Mouse (Mus musculus) midbrain, embryonic 12.5 days (tissue): Measurements from ENCODE around the gene Chchd3. TPM values are rescaled to one million over a fixed set of nuclear protein-coding genes. Genes with fewer than 3 reads are reported as not detected.

Experiments used
- ATAC-seq: fragments of 200-750 bp; cut with Nextera tagmentation; 2 replicates; pipeline ENCODE4 v1.8.0; 2017; ENCODE audit warnings: low read depth, moderate TSS enrichment, moderate library complexity; ENCODE audit not compliant: low FRiP score
- H3K27ac ChIP-seq: fragments of 300-500 bp; sonication (generic); replicated peaks from 2 replicates; pipeline ENCODE4 v1.5.1; 2016; ENCODE audit warnings: mild to moderate bottlenecking
- H3K27me3 ChIP-seq: fragments of 300-500 bp; sonication (generic); 2 replicates; pipeline ENCODE4 v1.6.1; 2016; ENCODE audit warnings: mild to moderate bottlenecking
- H3K36me3 ChIP-seq: fragments of 300-500 bp; sonication (generic); 2 replicates; pipeline ENCODE4 v1.6.1; 2016
- H3K4me1 ChIP-seq: fragments of 300-500 bp; sonication (generic); 2 replicates; pipeline ENCODE4 v1.6.1; 2016
- H3K4me2 ChIP-seq: fragments of 300-500 bp; sonication (generic); replicated peaks from 2 replicates; pipeline ENCODE4 v1.6.1; 2016; ENCODE audit warnings: mild to moderate bottlenecking, moderate library complexity
- H3K4me3 ChIP-seq: fragments of 300-500 bp; sonication (generic); 2 replicates; pipeline ENCODE4 v1.5.1; 2016; ENCODE audit warnings: mild to moderate bottlenecking
- H3K9ac ChIP-seq: fragments of 300-500 bp; sonication (generic); replicated peaks from 2 replicates; pipeline ENCODE4 v1.6.1; 2016; ENCODE audit warnings: mild to moderate bottlenecking, moderate library complexity
- H3K9me3 ChIP-seq: fragments of 300-500 bp; sonication (generic); 2 replicates; pipeline ENCODE4 v1.6.1; 2016; ENCODE audit warnings: mild to moderate bottlenecking
- WGBS: fragments of 180-500 bp; shearing (Covaris S2); methylation state at CpG from one replicate; pipeline ENCODE4 v1.1.7; 2016; 5-methylcytosine and 5-hydroxymethylcytosine counted together
- polyA plus RNA-seq: library from polyadenylated mRNA; unstranded; fragments of >200 nt; fragmentation: Nextera tagmentation; extraction: Ambion mirVana; gene quantifications from 2 replicates; pipeline ENCODE4 v1.2.1, GENCODE M21; 2016

Gene Chchd3
- polyA plus RNA-seq, 1 experiment from 2014 or later, result 118 TPM

DNA sequence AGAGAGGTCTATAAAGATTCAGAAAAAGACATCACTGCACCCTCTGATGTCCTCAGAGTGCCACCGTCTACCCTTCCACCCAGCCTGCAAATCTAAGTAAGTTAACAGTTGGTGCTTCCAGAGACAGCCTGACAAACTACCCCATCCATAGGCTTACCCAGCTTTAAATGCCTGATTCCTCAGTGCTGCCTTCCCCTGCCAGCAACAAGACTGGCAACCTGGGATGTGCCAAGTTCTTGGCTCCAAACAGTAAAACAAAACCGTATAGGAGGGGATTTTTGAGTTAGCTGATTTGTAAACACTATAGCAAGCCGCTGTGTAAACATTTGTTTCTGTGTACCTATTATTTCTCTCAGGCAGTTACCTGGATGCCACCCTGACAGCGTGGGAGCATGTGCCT, 269.6 kb downstream of the Chchd3 start:
- no peaks in the 10 kb centered on the region for H3K27me3 ChIP-seq
- H3K27ac ChIP-seq, result no peak overlapping the region
- no peak overlapping the region for H3K4me3 ChIP-seq
- H3K9me3 ChIP-seq, result no peaks in the 10 kb centered on the region
- peaks cover 5% of the 10 kb centered on the region for H3K4me1 ChIP-seq
- ATAC-seq, result no peak
- H3K36me3 ChIP-seq, result peaks cover 4% of the 10 kb centered on the region; the same call in 1 of the 2 replicates
- H3K4me2 ChIP-seq, result no peak overlapping the region
- no peak overlapping the region for H3K9ac ChIP-seq
- WGBS, result 85% methylated on average over 4 of the region's 4 CpGs

DNA sequence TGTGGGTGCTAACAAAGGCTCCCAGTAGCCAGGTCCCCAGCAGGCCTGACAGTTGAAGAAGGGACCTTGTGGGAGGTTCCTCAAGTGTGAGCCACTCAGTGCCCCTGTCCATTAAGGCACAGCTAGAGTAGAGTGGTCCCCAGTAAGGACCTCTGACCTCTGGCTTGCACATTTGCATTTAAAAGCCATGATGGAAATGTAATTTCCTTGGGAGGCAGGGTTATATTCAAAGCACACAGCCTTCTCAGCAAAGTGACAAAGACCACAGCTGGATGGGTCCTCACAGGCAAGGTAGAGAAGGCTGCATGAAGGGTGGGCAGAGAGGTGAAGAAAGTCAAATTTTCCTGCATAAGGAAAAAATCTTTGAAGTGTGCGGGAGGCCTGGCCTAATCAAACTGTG, 272.7 kb downstream of the Chchd3 start:
- 30% methylated on average over 1 of the region's 1 CpGs for WGBS
- Histone ChIP-seq H3K4me3 (no peak overlapping the region), H3K36me3 (peaks cover 4% of the 10 kb centered on the region; the same call in 1 of the 2 replicates), H3K9ac (no peak overlapping the region), H3K4me2 (no peak overlapping the region), H3K9me3 (no peaks in the 10 kb centered on the region), H3K27me3 (no peaks in the 10 kb centered on the region), H3K4me1 (peaks cover 5% of the 10 kb centered on the region; the same call in 1 of the 2 replicates), H3K27ac (no peak overlapping the region)
- no peak for ATAC-seq

DNA sequence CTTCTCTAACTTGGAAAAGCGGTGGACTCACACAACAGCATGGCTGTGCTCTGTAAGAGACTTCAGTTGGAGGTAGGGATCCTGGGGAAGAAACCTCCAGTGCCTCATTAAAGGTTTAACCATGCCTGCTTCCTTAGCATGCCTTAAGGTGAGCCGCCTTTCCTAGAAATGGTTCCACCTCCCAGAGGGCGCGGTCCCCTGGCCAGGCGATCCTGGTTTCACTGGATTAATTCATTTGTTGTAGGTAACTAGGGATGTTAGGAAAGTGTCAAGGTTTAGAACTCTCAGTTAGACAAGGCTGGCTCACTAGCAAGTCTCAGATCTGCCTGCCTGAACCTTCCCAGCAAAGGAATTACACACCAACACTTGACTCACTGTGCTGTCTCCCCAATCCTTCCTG, 273.9 kb downstream of the Chchd3 start:
- H3K9me3 ChIP-seq, result no peaks in the 10 kb centered on the region
- WGBS, result 93% methylated on average over 5 of the region's 5 CpGs
- H3K4me1 ChIP-seq, result peaks cover 5% of the 10 kb centered on the region; the same call in 1 of the 2 replicates
- H3K27me3 ChIP-seq, result no peaks in the 10 kb centered on the region
- no peak overlapping the region for H3K9ac ChIP-seq
- H3K27ac ChIP-seq, result no peak overlapping the region
- H3K36me3 ChIP-seq, result no peaks in the 10 kb centered on the region; the same call in 1 of the 2 replicates
- H3K4me3 ChIP-seq, result no peak overlapping the region
- no peak overlapping the region for H3K4me2 ChIP-seq
- no peak for ATAC-seq

DNA sequence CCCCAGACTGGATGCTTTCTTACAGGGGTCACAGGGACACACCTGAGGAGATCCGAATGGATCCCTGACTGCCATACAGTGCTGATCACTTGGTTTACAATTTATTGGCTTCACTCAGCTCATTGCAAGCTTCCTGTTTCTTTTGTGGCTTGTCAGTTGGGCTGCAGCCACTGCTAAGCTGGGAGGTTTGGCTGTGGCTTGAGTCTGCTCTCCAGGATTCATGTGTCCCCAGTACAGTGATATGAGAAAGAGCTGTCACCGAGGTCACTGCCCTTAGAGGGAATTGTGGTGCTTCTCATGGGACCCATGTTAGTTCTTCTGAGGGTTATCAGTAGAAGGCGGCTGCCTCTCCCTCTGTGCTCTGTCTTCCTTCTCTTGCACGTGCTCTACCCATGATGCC, 277.0 kb downstream of the Chchd3 start:
- H3K4me1 ChIP-seq, result peaks cover 5% of the 10 kb centered on the region; the same call in 1 of the 2 replicates
- H3K9ac ChIP-seq, result no peak overlapping the region
- no peak for ATAC-seq
- no peak overlapping the region for H3K4me3 ChIP-seq
- no peaks in the 10 kb centered on the region for H3K36me3 ChIP-seq
- H3K27me3 ChIP-seq, result no peaks in the 10 kb centered on the region
- no peaks in the 10 kb centered on the region for H3K9me3 ChIP-seq
- H3K4me2 ChIP-seq, result no peak overlapping the region
- WGBS, result 88% methylated on average over 4 of the region's 4 CpGs
- H3K27ac ChIP-seq, result no peak overlapping the region

DNA sequence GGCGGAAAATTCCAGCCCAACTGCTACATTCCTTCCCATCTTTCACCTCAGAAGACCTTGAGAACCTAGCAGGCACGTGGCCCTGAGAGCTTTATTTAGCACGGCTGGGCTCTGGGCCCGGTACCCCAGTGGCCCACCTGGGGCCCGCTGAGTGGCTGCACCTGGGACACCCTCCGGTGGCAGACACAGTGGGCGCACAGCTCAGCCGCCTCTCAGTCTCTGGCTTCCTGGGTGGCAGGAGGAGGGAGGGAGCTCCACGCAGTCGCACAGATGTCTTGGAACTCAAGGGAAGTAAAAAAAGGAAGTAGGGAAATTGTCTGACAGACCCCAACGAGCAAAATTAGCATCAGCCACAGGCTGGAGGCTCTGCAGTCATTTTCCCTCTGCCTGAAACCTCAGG, 279.5 kb downstream of the Chchd3 start:
- Histone ChIP-seq H3K4me1 (no peaks in the 10 kb centered on the region; the same call in 1 of the 2 replicates), H3K4me3 (no peak overlapping the region), H3K4me2 (no peak overlapping the region), H3K27ac (no peak overlapping the region), H3K9me3 (no peaks in the 10 kb centered on the region), H3K27me3 (no peaks in the 10 kb centered on the region), H3K9ac (no peak overlapping the region), H3K36me3 (no peaks in the 10 kb centered on the region)
- no peak for ATAC-seq
- 30% methylated on average over 11 of the region's 11 CpGs for WGBS

DNA sequence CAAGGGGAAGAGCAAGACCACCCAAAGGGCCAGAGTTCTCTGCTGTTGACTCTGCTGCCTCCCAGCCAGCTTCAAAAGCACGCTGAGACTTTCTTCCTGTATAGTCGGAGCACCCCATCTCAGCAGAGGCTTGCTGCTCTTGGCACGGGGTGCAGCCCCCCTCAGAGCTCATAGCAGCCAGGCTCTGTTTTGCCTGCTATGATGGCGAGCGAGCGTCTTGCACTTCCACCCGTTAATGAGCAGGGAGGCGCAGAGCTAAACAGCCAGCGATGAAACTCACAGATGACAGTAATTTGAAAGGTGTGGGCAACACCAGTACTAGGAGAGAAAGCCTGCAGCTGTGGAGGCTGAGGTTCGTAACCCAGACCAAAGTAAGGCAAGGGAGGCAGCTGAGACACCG, 283.7 kb downstream of the Chchd3 start:
- no peak for ATAC-seq
- Histone ChIP-seq H3K9ac (no peak overlapping the region), H3K4me2 (no peak overlapping the region), H3K27me3 (no peaks in the 10 kb centered on the region), H3K4me1 (no peaks in the 10 kb centered on the region; the same call in 1 of the 2 replicates), H3K4me3 (no peak overlapping the region), H3K9me3 (no peaks in the 10 kb centered on the region), H3K36me3 (no peaks in the 10 kb centered on the region), H3K27ac (no peak overlapping the region)
- WGBS, result 76% methylated on average over 11 of the region's 11 CpGs

DNA sequence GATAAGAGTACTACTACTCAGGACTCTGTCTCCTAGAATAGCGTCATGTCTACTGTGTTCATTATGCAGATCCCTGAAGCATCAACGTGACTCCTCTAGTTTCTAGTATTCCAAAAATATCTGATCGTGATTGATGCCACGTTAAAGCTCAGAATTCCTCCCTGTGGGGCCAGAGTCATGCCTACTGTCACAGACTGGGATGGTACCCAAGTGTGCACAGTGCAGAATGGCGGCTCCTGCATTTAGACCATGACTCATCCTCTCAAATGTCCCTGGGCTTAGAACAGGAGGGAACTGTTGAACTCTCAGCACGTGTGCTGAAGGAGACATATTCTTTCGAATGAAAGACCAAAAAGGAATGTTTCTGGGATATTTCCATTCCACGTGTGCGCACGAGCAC, 305.5 kb downstream of the Chchd3 start:
- no peaks in the 10 kb centered on the region for H3K9me3 ChIP-seq
- H3K4me2 ChIP-seq, result no peak overlapping the region
- H3K4me1 ChIP-seq, result no peaks in the 10 kb centered on the region
- H3K27me3 ChIP-seq, result no peaks in the 10 kb centered on the region
- no peak for ATAC-seq
- H3K36me3 ChIP-seq, result no peaks in the 10 kb centered on the region
- no peak overlapping the region for H3K4me3 ChIP-seq
- WGBS, result 87% methylated on average over 10 of the region's 10 CpGs
- no peak overlapping the region for H3K27ac ChIP-seq
- no peak overlapping the region for H3K9ac ChIP-seq

DNA sequence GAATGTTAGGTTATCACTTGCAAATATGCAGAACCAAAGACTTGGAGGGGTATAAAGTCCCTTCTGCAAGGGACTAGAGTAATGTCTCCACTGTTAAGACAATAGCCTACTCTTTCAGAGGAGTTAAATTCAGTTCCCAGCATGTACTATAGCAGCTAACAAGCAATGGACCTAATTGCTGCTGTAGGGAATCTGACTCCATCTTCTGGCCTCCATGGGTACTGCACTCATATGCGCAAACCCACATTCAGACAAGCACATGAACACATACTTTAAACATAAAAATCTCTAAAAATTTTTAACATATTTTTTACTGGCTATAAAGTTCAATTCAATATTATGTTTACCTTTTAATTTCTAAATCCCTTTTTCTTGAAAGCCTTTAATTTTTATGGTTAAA, 310.2 kb downstream of the Chchd3 start:
- H3K27ac ChIP-seq, result no peak overlapping the region
- no peak overlapping the region for H3K4me2 ChIP-seq
- no peaks in the 10 kb centered on the region for H3K36me3 ChIP-seq
- no peak overlapping the region for H3K4me3 ChIP-seq
- no peak overlapping the region for H3K9ac ChIP-seq
- WGBS, result 98% methylated on average over 1 of the region's 1 CpGs
- no peak for ATAC-seq
- H3K4me1 ChIP-seq, result no peaks in the 10 kb centered on the region
- no peaks in the 10 kb centered on the region for H3K9me3 ChIP-seq
- H3K27me3 ChIP-seq, result no peaks in the 10 kb centered on the region

DNA sequence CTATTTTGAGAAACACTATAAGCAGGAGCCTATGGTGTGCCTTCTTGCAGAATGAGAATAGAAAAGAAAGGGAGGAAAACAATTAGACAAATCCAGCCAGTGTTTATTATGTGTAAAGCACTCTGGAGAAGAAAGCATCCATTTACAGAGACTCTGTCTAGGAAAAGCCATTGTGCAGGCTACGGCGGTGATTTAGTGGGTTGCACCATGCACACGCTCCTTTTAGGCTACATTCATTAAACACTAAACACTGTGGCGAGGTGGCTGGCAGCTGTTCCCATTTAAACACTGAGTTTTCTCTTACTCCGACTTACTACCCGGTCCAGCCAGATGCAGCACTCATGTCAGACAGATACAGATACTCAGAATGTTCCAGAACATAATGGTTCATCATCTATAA, 311.3 kb downstream of the Chchd3 start:
- Histone ChIP-seq H3K4me2 (no peak overlapping the region), H3K36me3 (no peaks in the 10 kb centered on the region), H3K9me3 (no peaks in the 10 kb centered on the region), H3K27me3 (no peaks in the 10 kb centered on the region), H3K4me1 (no peaks in the 10 kb centered on the region), H3K27ac (no peak overlapping the region), H3K9ac (no peak overlapping the region), H3K4me3 (no peak overlapping the region)
- no peak for ATAC-seq
- 76% methylated on average over 6 of the region's 6 CpGs for WGBS

DNA sequence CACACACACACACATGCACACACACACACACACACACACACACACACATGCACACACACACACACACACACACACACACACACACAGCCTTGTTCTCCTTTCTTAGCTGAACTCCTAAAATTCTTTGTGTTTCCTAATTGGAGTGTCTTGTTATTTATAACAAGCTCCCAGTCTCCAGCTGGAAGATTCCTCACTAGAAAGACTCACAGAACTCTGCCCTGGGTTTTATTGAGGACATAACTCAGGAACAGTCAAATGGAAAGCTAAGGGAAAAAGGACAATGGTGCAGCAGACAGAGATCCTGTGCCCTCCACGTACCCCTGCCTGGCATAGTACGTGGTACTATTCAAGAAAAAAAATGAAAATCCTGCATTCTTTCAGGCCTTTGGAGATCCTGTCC, 312.7 kb downstream of the Chchd3 start:
- Histone ChIP-seq H3K4me3 (no peak overlapping the region), H3K4me1 (no peaks in the 10 kb centered on the region), H3K9me3 (no peaks in the 10 kb centered on the region), H3K27ac (no peak overlapping the region), H3K36me3 (no peaks in the 10 kb centered on the region), H3K27me3 (no peaks in the 10 kb centered on the region), H3K9ac (no peak overlapping the region), H3K4me2 (no peak overlapping the region)
- ATAC-seq, result no peak
- 84% methylated on average over 2 of the region's 2 CpGs for WGBS

Other genes starting within 250 kb of the Chchd3 start
- 57.9 and 59.2 TPM in 2 replicates for gene Exoc4, start 188.8 kb upstream of the Chchd3 start, polyA plus RNA-seq